Mouse (Mus musculus) megakaryocyte, embryonic 14.5 days (primary cell): ENCODE data around the gene Scn10a. TPM values are rescaled to one million over a fixed set of nuclear protein-coding genes. Genes with fewer than 3 reads are reported as not detected.

ENCODE experiments used
- H3K27me3 ChIP-seq: replicated peaks from 2 replicates; pipeline ENCODE3; 2012; ENCODE audit warnings: inconsistent platforms
- H3K36me3 ChIP-seq: replicated peaks from 2 replicates; pipeline ENCODE3; 2012; ENCODE audit warnings: low read length, inconsistent platforms, mixed read lengths
- H3K4me1 ChIP-seq: 2 replicates; pipeline ENCODE4 v1.6.1; 2012; ENCODE audit warnings: inconsistent platforms
- H3K4me3 ChIP-seq: replicated peaks from 2 replicates; pipeline ENCODE3; 2012; ENCODE audit warnings: moderate library complexity, mild to moderate bottlenecking, inconsistent platforms
- H3K9me3 ChIP-seq: 2 replicates; pipeline ENCODE4 v1.6.1; 2012; ENCODE audit warnings: inconsistent platforms
- FLI1 ChIP-seq: IDR thresholded peaks from 2 replicates; pipeline ENCODE4 v1.6.1; 2012; ENCODE audit warnings: low read length, inconsistent platforms, mixed read lengths
- GATA1 ChIP-seq: IDR thresholded peaks from 3 replicates; pipeline ENCODE4 v1.6.1; 2012; ENCODE audit warnings: mixed read lengths, low read length, inconsistent platforms, borderline replicate concordance
- polyA plus RNA-seq: library from polyadenylated mRNA; stranded (reverse); fragments of >175 nt; gene quantifications from 2 replicates; pipeline ENCODE4 v1.2.3, GENCODE M21; 2012; ENCODE audit warnings: low replicate concordance; ENCODE audit not compliant: insufficient read depth

The Scn10a gene
- polyA plus RNA-seq, 1 experiment = not detected

- TF ChIP-seq GATA1 (no peak), FLI1 (no peak)
- no peaks in the 10 kb centered on the region for H3K36me3 ChIP-seq
- no peaks in the 10 kb centered on the region for H3K4me1 ChIP-seq
- peaks cover 8% of the 10 kb centered on the region for H3K9me3 ChIP-seq
- no peak overlapping the region for H3K4me3 ChIP-seq
- H3K27me3 ChIP-seq = peaks cover 11% of the 10 kb centered on the region
Measured at GRCm38 (mm10) chr9:119624151-119624550, 95.0 kb downstream of the Scn10a start.

- TF ChIP-seq GATA1 (no peak), FLI1 (no peak)
- Histone ChIP-seq H3K4me3 (no peak overlapping the region), H3K27me3 (peaks cover 5% of the 10 kb centered on the region), H3K36me3 (no peaks in the 10 kb centered on the region), H3K4me1 (no peaks in the 10 kb centered on the region), H3K9me3 (0 out of 2 replicates have a peak, but pooled peaks cover 4% of the 10 kb centered on the region)
Measured at GRCm38 (mm10) chr9:119614798-119615197, 104.3 kb downstream of the Scn10a start.

- Histone ChIP-seq H3K4me3 (no peak overlapping the region), H3K36me3 (no peaks in the 10 kb centered on the region), H3K27me3 (no peaks in the 10 kb centered on the region), H3K4me1 (no peaks in the 10 kb centered on the region), H3K9me3 (0 out of 2 replicates have a peak, but pooled peaks cover 3% of the 10 kb centered on the region)
- TF ChIP-seq FLI1 (no peak), GATA1 (no peak)
Measured at GRCm38 (mm10) chr9:119610563-119611166, 108.5 kb downstream of the Scn10a start.

GRCm38 (mm10) chr9:119606906-119607305 lies 112.2 kb downstream of the Scn10a start:
- H3K4me3 ChIP-seq = no peak overlapping the region
- peaks cover 7% of the 10 kb centered on the region for H3K27me3 ChIP-seq
- 0 out of 2 replicates have a peak, but pooled peaks cover 3% of the 10 kb centered on the region for H3K9me3 ChIP-seq
- no peak for TF ChIP-seq FLI1
- TF ChIP-seq GATA1 = no peak
- H3K36me3 ChIP-seq = no peaks in the 10 kb centered on the region
- H3K4me1 ChIP-seq = no peaks in the 10 kb centered on the region; the same call in 1 of the 2 replicates

GRCm38 (mm10) chr9:119604607-119605006 lies 114.5 kb downstream of the Scn10a start:
- TF ChIP-seq GATA1 (no peak), FLI1 (no peak)
- Histone ChIP-seq H3K27me3 (peaks cover 10% of the 10 kb centered on the region), H3K4me3 (no peak overlapping the region), H3K36me3 (no peaks in the 10 kb centered on the region), H3K9me3 (peaks cover 9% of the 10 kb centered on the region), H3K4me1 (no peaks in the 10 kb centered on the region; the same call in 1 of the 2 replicates)

GRCm38 (mm10) chr9:119598501-119598900 lies 120.6 kb downstream of the Scn10a start:
- H3K4me1 ChIP-seq = no peaks in the 10 kb centered on the region; the same call in 1 of the 2 replicates
- H3K36me3 ChIP-seq = no peaks in the 10 kb centered on the region
- H3K27me3 ChIP-seq = peaks cover 9% of the 10 kb centered on the region
- TF ChIP-seq GATA1 = no peak
- no peak for TF ChIP-seq FLI1
- H3K9me3 ChIP-seq = peaks cover 12% of the 10 kb centered on the region
- H3K4me3 ChIP-seq = no peak overlapping the region

- H3K36me3 ChIP-seq = no peaks in the 10 kb centered on the region
- no peaks in the 10 kb centered on the region; the same call in 1 of the 2 replicates for H3K4me1 ChIP-seq
- peaks cover 12% of the 10 kb centered on the region for H3K9me3 ChIP-seq
- TF ChIP-seq GATA1 (no peak), FLI1 (no peak)
- H3K27me3 ChIP-seq = peaks cover 8% of the 10 kb centered on the region
- H3K4me3 ChIP-seq = no peak overlapping the region
Measured at GRCm38 (mm10) chr9:119597332-119597731, 121.8 kb downstream of the Scn10a start.

- Histone ChIP-seq H3K9me3 (no peaks in the 10 kb centered on the region), H3K4me3 (no peak overlapping the region)
- no peak for TF ChIP-seq FLI1
- TF ChIP-seq GATA1 = no peak
Measured at GRCm38 (mm10) chr9:119589592-119589991, 129.5 kb downstream of the Scn10a start.

GRCm38 (mm10) chr9:119588763-119589449 lies 130.2 kb downstream of the Scn10a start:
- no peaks in the 10 kb centered on the region; the same call in 1 of the 2 replicates for H3K4me1 ChIP-seq
- no peak overlapping the region for H3K4me3 ChIP-seq
- TF ChIP-seq GATA1 (no peak), FLI1 (no peak)
- no peaks in the 10 kb centered on the region for H3K9me3 ChIP-seq
- no peaks in the 10 kb centered on the region for H3K36me3 ChIP-seq
- H3K27me3 ChIP-seq = peaks cover 40% of the 10 kb centered on the region

More at GRCm38 (mm10) chr9:119589592-119589991, 129.5 kb downstream of the Scn10a start:
- Histone ChIP-seq H3K36me3 (no peaks in the 10 kb centered on the region), H3K27me3 (peaks cover 36% of the 10 kb centered on the region), H3K4me1 (no peaks in the 10 kb centered on the region; the same call in 1 of the 2 replicates)

- H3K9me3 ChIP-seq = peaks cover 3% of the 10 kb centered on the region; the same call in 1 of the 2 replicates
- no peak for TF ChIP-seq GATA1
- no peak for TF ChIP-seq FLI1
- peaks cover 82% of the 10 kb centered on the region for H3K27me3 ChIP-seq
- H3K4me3 ChIP-seq = no peak overlapping the region
- no peaks in the 10 kb centered on the region for H3K36me3 ChIP-seq
- H3K4me1 ChIP-seq = peaks cover 11% of the 10 kb centered on the region
Measured at GRCm38 (mm10) chr9:119580668-119581067, 138.5 kb downstream of the Scn10a start.
